Mouse (Mus musculus) skeletal muscle tissue, postnatal 0 days (tissue): ENCODE results near the gene 4930407I10Rik. TPM values are rescaled to one million over a fixed set of nuclear protein-coding genes. Genes with fewer than 3 reads are reported as not detected.

Experiments used
- polyA plus RNA-seq: library from polyadenylated mRNA; unstranded; fragments of >200 nt; fragmentation: Nextera tagmentation; extraction: Ambion mirVana; gene quantifications from 2 replicates; pipeline ENCODE4 v1.2.1, GENCODE M21; 2015

4930407I10Rik gene
- polyA plus RNA-seq = not detected in 2 replicates

GRCm38 (mm10) chr15:82058719-82059201 lies at the start of gene 4930407I10Rik:
4930407I10Rik (plus strand) TSS chr15:82059151.

GRCm38 (mm10) chr15:82033762-82034161 lies 25.2 kb upstream of the 4930407I10Rik start, which contains the start of gene Desi1:
Desi1 (minus strand) TSS chr15:82033862.

GRCm38 (mm10) chr15:82047080-82047883 lies 11.7 kb upstream of the 4930407I10Rik start, which contains the start of gene Snu13:
Snu13 (minus strand) TSS chr15:82047598.

GRCm38 (mm10) chr15:82069898-82070297 lies 10.9 kb downstream of the 4930407I10Rik start, which contains the start of gene Mei1:
Mei1 (plus strand) TSS chr15:82069996.

Other genes with a start within 250 kb of the 4930407I10Rik start
- gene Tob2, start 200.4 kb upstream of the 4930407I10Rik start, polyA plus RNA-seq = 31.6 and 35.5 TPM in 2 replicates
- 48.6 and 54.7 TPM in 2 replicates for gene Phf5a, start 187.2 kb upstream of the 4930407I10Rik start, polyA plus RNA-seq
- gene Aco2, start 186.8 kb upstream of the 4930407I10Rik start, polyA plus RNA-seq = 541 and 569 TPM in 2 replicates
- 142 and 168 TPM in 2 replicates for gene Polr3h, start 132.9 kb upstream of the 4930407I10Rik start, polyA plus RNA-seq
- gene Csdc2, start 122.4 kb upstream of the 4930407I10Rik start, polyA plus RNA-seq = 12.6 and 14.2 TPM in 2 replicates
- gene Pmm1, start 98.2 kb upstream of the 4930407I10Rik start, polyA plus RNA-seq = 18.1 and 25.8 TPM in 2 replicates
- not detected in 2 replicates for gene 1700029P11Rik, start 78.6 kb upstream of the 4930407I10Rik start, polyA plus RNA-seq
- gene Xrcc6, start 71.3 kb upstream of the 4930407I10Rik start, polyA plus RNA-seq = 27.1 and 31.6 TPM in 2 replicates
- gene Desi1, start 25.3 kb upstream of the 4930407I10Rik start, polyA plus RNA-seq = 12.9 and 13.2 TPM in 2 replicates
- 101 and 109 TPM in 2 replicates for gene Snu13, start 11.6 kb upstream of the 4930407I10Rik start, polyA plus RNA-seq
- not detected in 2 replicates for gene Mei1, start 10.8 kb downstream of the 4930407I10Rik start, polyA plus RNA-seq
- gene Ccdc134, start 68.8 kb downstream of the 4930407I10Rik start, polyA plus RNA-seq = 35.9 and 41.2 TPM in 2 replicates
- 53.6 and 63.8 TPM in 2 replicates for gene Srebf2, start 88.0 kb downstream of the 4930407I10Rik start, polyA plus RNA-seq
- not detected in 2 replicates for gene Shisa8, start 153.7 kb downstream of the 4930407I10Rik start, polyA plus RNA-seq
- not detected in 2 replicates for gene Tnfrsf13c, start 165.2 kb downstream of the 4930407I10Rik start, polyA plus RNA-seq
- gene Cenpm, start 185.6 kb downstream of the 4930407I10Rik start, polyA plus RNA-seq = 16.6 and 17.2 TPM in 2 replicates
- not detected in 2 replicates for gene 1500009C09Rik, start 193.2 kb downstream of the 4930407I10Rik start, polyA plus RNA-seq
- gene Sept3, start 215.7 kb downstream of the 4930407I10Rik start, polyA plus RNA-seq = 0.36 and 0.61 TPM in 2 replicates
- 0.13 TPM in 1 of 2 replicates, not detected in the other for gene Wbp2nl, start 239.8 kb downstream of the 4930407I10Rik start, polyA plus RNA-seq